Mouse (Mus musculus): ENCODE results near the gene Fgfr2. TPM values are rescaled to one million over a fixed set of nuclear protein-coding genes. Genes with fewer than 3 reads are reported as not detected.

Gene Fgfr2
- polyA plus RNA-seq, 1 experiment from 2014 or later: 20.3 TPM

DNA sequence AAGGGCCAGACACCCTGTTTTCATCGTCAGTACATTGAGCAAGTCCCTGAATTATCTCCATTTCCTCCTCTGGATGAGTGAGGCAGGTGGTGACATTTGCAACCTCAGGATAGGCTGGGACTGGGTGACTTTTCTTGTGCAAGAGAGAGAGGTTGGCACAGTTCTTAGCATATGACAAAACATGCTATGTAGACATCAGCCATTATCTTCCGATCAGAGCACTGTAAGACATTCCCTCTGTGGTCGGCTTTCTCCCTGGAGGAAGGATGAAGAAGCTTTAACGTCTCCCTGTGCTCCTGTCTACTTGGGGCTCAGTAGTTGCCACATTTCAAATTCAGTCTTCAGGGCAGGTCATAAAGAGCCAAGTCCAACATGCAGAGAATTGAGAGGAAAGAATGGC lies 1858.9 kb downstream of the Fgfr2 start:
- Histone ChIP-seq H3K9ac (ENCODE audit: low read length) (no peak overlapping the region), H3K36me3 (ENCODE audit: control insufficient read depth, insufficient read depth) (no peaks in the 10 kb centered on the region), H3K4me3 (ENCODE audit: low read length) (no peak overlapping the region), H3K4me2 (ENCODE audit: low read depth, low read length) (no peak overlapping the region), H3K27ac (ENCODE audit: low read length) (no peak overlapping the region), H3K27me3 (ENCODE audit: control insufficient read depth, insufficient read depth, low read length) (no peaks in the 10 kb centered on the region), H3K9me3 (replicated peaks; ENCODE audit: control insufficient read depth, low read length) (no peaks in the 10 kb centered on the region), H3K4me1 (ENCODE audit: control insufficient read depth, insufficient read depth, low read length) (no peaks in the 10 kb centered on the region)
- 74% methylated on average over 4 of the region's 4 CpGs for WGBS
- ATAC-seq (replicated peaks; ENCODE audit: extremely low read depth, insufficient read depth, low FRiP score): no peak

DNA sequence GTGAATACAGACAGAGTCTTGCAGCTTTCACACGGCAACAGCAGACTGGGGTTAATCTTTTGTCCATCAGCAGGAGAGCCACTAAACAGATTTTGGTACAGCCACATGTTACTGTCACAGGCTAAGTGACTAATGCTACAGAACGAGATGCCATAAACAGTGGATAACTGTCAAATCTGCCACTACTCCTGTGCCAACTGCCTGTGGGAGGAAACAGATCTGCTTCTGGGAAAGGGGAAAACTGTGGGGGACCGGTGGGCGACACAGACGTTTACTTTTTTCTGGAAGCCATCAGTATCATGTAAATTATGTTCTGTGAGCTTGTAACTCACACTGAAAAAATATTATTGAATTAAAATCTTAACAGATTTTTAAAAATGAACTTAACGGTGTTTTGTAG lies 1862.2 kb downstream of the Fgfr2 start:
- ATAC-seq (replicated peaks; ENCODE audit: extremely low read depth, insufficient read depth, low FRiP score): no peak
- H3K9me3 ChIP-seq (replicated peaks; ENCODE audit: control insufficient read depth, low read length): no peaks in the 10 kb centered on the region
- no peaks in the 10 kb centered on the region for H3K36me3 ChIP-seq (ENCODE audit: control insufficient read depth, insufficient read depth)
- no peak overlapping the region for H3K4me2 ChIP-seq (ENCODE audit: low read depth, low read length)
- H3K27me3 ChIP-seq (ENCODE audit: control insufficient read depth, insufficient read depth, low read length): no peaks in the 10 kb centered on the region
- WGBS: 62% methylated on average over 6 of the region's 6 CpGs
- H3K27ac ChIP-seq (ENCODE audit: low read length): no peak overlapping the region
- H3K4me1 ChIP-seq (ENCODE audit: control insufficient read depth, insufficient read depth, low read length): no peaks in the 10 kb centered on the region
- no peak overlapping the region for H3K9ac ChIP-seq (ENCODE audit: low read length)
- no peak overlapping the region for H3K4me3 ChIP-seq (ENCODE audit: low read length)

DNA sequence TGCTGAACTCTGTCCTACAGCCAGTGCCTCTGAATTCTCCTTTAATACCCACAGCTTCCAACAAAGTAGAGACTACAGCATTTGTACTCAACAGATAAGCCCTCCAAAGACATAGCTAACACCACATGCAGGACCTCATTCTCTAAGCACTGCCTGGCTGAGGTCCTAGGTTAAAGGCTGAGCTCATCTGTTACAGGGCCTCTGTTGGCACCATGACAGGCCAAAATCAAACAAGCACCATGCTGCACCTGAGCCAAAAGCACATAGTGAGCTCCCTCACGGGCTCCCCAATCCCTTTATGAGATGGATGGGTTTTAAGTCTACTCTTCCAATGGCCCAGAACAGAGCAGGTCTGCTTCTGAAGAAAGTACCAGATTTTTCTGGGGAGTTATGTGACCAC lies 1865.8 kb downstream of the Fgfr2 start:
- Histone ChIP-seq H3K27ac (ENCODE audit: low read length) (no peak overlapping the region), H3K4me1 (ENCODE audit: control insufficient read depth, insufficient read depth, low read length) (no peaks in the 10 kb centered on the region), H3K4me3 (ENCODE audit: low read length) (no peak overlapping the region), H3K27me3 (ENCODE audit: control insufficient read depth, insufficient read depth, low read length) (no peaks in the 10 kb centered on the region), H3K9me3 (replicated peaks; ENCODE audit: control insufficient read depth, low read length) (no peaks in the 10 kb centered on the region), H3K9ac (ENCODE audit: low read length) (no peak overlapping the region), H3K4me2 (ENCODE audit: low read depth, low read length) (no peak overlapping the region), H3K36me3 (ENCODE audit: control insufficient read depth, insufficient read depth) (no peaks in the 10 kb centered on the region)
- no peak for ATAC-seq (replicated peaks; ENCODE audit: extremely low read depth, insufficient read depth, low FRiP score)
- 52% methylated on average over 1 of the region's 1 CpGs for WGBS

DNA sequence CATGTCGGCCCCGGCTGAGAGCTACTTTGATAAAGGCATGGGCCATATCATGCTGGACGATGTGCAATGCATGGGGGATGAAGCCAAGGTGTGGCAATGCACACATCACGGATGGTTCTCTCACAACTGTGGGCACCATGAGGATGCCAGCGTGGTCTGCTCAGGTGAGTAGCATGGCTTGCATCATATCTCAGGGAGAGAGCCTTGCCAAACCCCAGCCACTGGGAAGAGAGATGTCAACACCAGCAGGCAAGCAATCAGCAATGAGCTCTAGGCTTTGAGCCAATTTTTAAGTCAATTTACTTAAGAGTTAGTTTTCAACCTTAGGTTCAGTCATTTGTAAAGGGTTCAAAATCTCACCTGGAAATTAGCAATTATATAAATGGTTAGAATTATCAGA lies 1866.3 kb downstream of the Fgfr2 start:
- no peak overlapping the region for H3K9ac ChIP-seq (ENCODE audit: low read length)
- no peak overlapping the region for H3K27ac ChIP-seq (ENCODE audit: low read length)
- H3K4me2 ChIP-seq (ENCODE audit: low read depth, low read length): no peak overlapping the region
- H3K4me3 ChIP-seq (ENCODE audit: low read length): no peak overlapping the region
- no peaks in the 10 kb centered on the region for H3K9me3 ChIP-seq (replicated peaks; ENCODE audit: control insufficient read depth, low read length)
- no peaks in the 10 kb centered on the region for H3K4me1 ChIP-seq (ENCODE audit: control insufficient read depth, insufficient read depth, low read length)
- H3K27me3 ChIP-seq (ENCODE audit: control insufficient read depth, insufficient read depth, low read length): no peaks in the 10 kb centered on the region
- no peaks in the 10 kb centered on the region for H3K36me3 ChIP-seq (ENCODE audit: control insufficient read depth, insufficient read depth)
- no peak for ATAC-seq (replicated peaks; ENCODE audit: extremely low read depth, insufficient read depth, low FRiP score)
- 79% methylated on average over 5 of the region's 5 CpGs for WGBS

DNA sequence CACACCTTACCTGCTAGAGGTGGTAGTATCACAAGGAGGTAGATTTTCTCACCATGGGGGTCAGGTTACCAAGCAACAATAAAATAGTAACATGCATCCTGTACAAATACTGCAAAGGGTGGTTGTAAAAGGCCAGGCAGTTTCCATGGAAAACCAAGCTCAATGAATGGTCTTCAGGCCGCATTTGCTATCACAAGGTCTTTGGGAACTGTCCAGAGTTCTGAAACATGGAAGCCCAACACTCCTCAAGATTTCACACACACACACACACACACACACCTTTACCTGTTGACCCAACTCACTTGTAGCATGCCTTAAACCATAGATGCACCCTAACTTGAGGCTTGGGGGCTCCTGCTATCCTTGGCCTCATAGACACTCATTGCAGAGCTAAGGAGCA lies 1878.2 kb downstream of the Fgfr2 start:
- H3K4me1 ChIP-seq (ENCODE audit: control insufficient read depth, insufficient read depth, low read length): no peaks in the 10 kb centered on the region
- H3K4me3 ChIP-seq (ENCODE audit: low read length): no peak overlapping the region
- no peak overlapping the region for H3K9ac ChIP-seq (ENCODE audit: low read length)
- no peaks in the 10 kb centered on the region for H3K9me3 ChIP-seq (replicated peaks; ENCODE audit: control insufficient read depth, low read length)
- 19% methylated on average over 1 of the region's 1 CpGs for WGBS
- H3K27me3 ChIP-seq (ENCODE audit: control insufficient read depth, insufficient read depth, low read length): no peaks in the 10 kb centered on the region
- no peaks in the 10 kb centered on the region for H3K36me3 ChIP-seq (ENCODE audit: control insufficient read depth, insufficient read depth)
- ATAC-seq (replicated peaks; ENCODE audit: extremely low read depth, insufficient read depth, low FRiP score): no peak
- H3K4me2 ChIP-seq (ENCODE audit: low read depth, low read length): no peak overlapping the region
- no peak overlapping the region for H3K27ac ChIP-seq (ENCODE audit: low read length)

DNA sequence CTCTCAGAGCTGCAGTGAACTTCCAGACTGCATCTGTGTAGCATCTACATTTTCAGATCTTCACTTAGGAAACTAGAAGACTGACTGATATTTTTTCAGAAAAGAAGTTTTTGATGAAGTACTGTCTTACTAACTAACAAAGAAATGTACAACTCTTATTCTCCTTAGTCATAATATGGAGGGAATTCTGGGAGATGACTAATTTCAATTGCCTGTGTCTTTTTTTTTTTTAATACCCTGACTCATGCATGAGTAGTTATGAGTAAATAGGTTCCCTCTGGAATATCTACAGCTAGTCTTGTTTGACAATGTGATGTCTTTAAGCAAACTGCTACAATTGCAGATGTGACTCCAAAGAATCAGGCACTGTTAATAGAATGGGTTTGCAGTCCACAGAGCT lies 1887.1 kb downstream of the Fgfr2 start:
- no peak overlapping the region for H3K4me2 ChIP-seq (ENCODE audit: low read depth, low read length)

DNA sequence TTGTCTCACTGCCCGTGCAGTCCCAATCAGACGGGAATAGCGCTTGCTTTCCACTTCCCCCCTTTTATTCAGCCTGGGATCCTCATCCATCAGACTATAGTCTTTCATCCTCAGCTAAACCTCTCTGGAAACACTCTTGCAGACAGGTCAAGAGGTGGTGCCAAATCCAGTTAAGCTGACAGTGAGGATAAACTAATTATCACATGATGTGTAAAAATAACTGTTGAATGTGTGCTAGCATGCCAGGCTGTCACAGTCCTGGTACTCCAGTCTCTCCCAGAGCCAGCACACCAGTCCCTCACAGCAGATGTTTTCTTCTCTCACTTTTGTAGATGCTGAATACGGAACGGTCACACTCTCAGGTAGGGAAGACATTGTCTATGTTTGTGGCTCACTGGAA lies 1900.1 kb downstream of the Fgfr2 start:
- Histone ChIP-seq H3K36me3 (ENCODE audit: control insufficient read depth, insufficient read depth) (no peaks in the 10 kb centered on the region), H3K27ac (ENCODE audit: low read length) (no peak overlapping the region), H3K9ac (ENCODE audit: low read length) (no peak overlapping the region), H3K4me1 (ENCODE audit: control insufficient read depth, insufficient read depth, low read length) (no peaks in the 10 kb centered on the region), H3K9me3 (replicated peaks; ENCODE audit: control insufficient read depth, low read length) (no peaks in the 10 kb centered on the region), H3K4me2 (ENCODE audit: low read depth, low read length) (no peak overlapping the region), H3K4me3 (ENCODE audit: low read length) (no peak overlapping the region), H3K27me3 (ENCODE audit: control insufficient read depth, insufficient read depth, low read length) (no peaks in the 10 kb centered on the region)
- ATAC-seq (replicated peaks; ENCODE audit: extremely low read depth, insufficient read depth, low FRiP score): 0 out of 2 replicates have a peak, but pooled peaks have one; percentile 37
- whole genome bisulfite sequencing: 47% methylated on average over 5 of the region's 5 CpGs

More for the DNA sequence above, 1887.1 kb downstream of the Fgfr2 start:
- H3K9ac ChIP-seq (ENCODE audit: low read length): no peak overlapping the region
- H3K4me1 ChIP-seq (ENCODE audit: control insufficient read depth, insufficient read depth, low read length): no peaks in the 10 kb centered on the region
- no peaks in the 10 kb centered on the region for H3K27me3 ChIP-seq (ENCODE audit: control insufficient read depth, insufficient read depth, low read length)
- no peak for ATAC-seq (replicated peaks; ENCODE audit: extremely low read depth, insufficient read depth, low FRiP score)
- no peak overlapping the region for H3K27ac ChIP-seq (ENCODE audit: low read length)
- H3K36me3 ChIP-seq (ENCODE audit: control insufficient read depth, insufficient read depth): no peaks in the 10 kb centered on the region
- H3K9me3 ChIP-seq (replicated peaks; ENCODE audit: control insufficient read depth, low read length): no peaks in the 10 kb centered on the region
- H3K4me3 ChIP-seq (ENCODE audit: low read length): no peak overlapping the region

DNA sequence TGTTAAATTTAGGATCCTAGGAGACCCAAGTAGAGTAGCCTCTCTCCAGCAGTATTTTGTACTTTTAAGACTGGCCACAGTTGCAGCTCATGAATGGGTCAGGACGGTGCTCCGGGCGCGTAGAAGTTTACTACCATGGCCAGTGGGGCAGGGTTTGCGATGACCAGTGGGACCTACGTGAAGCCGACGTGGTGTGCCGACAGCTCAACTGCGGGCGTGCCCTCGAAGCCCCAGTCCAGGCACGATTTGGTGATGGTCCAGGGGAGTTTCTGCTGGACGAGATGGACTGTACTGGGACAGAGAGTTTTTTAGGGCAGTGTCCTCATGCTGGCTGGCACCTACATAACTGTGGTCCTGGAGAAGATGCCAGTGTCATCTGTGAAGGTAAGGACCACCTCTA lies 1935.2 kb downstream of the Fgfr2 start:
- no peak overlapping the region for H3K27ac ChIP-seq (ENCODE audit: low read length)
- H3K4me3 ChIP-seq (ENCODE audit: low read length): no peak overlapping the region
- no peaks in the 10 kb centered on the region for H3K27me3 ChIP-seq (ENCODE audit: control insufficient read depth, insufficient read depth, low read length)
- H3K4me2 ChIP-seq (ENCODE audit: low read depth, low read length): no peak overlapping the region
- no peak overlapping the region for H3K9ac ChIP-seq (ENCODE audit: low read length)
- H3K4me1 ChIP-seq (ENCODE audit: control insufficient read depth, insufficient read depth, low read length): no peaks in the 10 kb centered on the region
- 90% methylated on average over 14 of the region's 14 CpGs for WGBS
- H3K9me3 ChIP-seq (replicated peaks; ENCODE audit: control insufficient read depth, low read length): no peaks in the 10 kb centered on the region
- no peak for ATAC-seq (replicated peaks; ENCODE audit: extremely low read depth, insufficient read depth, low FRiP score)
- H3K36me3 ChIP-seq (ENCODE audit: control insufficient read depth, insufficient read depth): no peaks in the 10 kb centered on the region

DNA sequence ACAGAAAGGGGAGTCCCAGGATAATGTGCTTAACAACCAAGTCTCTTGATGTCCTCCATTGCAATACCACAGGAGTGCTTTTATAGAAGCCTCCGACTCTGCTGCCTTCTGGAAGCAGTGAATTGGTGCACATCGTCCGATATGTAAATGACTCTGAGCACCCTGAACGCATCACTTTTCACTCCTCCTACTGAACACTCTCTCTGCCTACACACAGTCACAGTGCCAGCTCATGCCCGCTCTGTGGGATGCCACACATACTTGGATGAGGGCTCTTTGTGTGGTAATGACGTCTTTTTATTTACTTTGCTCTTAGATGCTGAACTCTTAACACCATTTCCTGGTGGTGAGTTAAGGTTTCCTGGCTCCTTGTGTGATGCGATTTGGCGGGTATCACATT lies 1936.1 kb downstream of the Fgfr2 start:
- 65% methylated on average over 8 of the region's 8 CpGs for WGBS

DNA sequence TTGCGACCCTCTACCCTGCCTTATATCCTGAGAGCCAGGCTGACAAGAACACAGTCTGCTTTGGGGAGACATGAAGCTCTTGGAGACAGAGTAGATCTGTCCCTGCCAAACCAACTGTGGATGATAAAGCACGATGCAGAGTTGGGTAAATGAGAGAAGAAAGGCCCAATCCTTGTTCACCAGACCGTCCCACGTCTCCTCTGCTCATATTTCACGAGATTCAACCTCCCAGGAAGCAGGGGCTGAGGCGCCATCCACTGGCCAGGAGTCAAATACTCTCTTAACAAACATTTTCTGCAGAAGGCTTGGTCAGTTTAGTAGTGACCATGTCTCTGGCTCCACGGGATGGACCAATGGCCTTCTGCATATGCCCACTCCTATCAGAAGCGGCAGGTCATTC lies 1938.8 kb downstream of the Fgfr2 start:
- no peaks in the 10 kb centered on the region; the same call in 1 of the 2 replicates for H3K27me3 ChIP-seq (ENCODE audit: control insufficient read depth, insufficient read depth, low read length)
- H3K4me2 ChIP-seq (ENCODE audit: low read depth, low read length): no peak overlapping the region
- H3K4me1 ChIP-seq (ENCODE audit: control insufficient read depth, insufficient read depth, low read length): no peaks in the 10 kb centered on the region
- H3K27ac ChIP-seq (ENCODE audit: low read length): no peak overlapping the region
- no peak overlapping the region for H3K9ac ChIP-seq (ENCODE audit: low read length)
- WGBS: 57% methylated on average over 8 of the region's 8 CpGs
- no peaks in the 10 kb centered on the region for H3K9me3 ChIP-seq (replicated peaks; ENCODE audit: control insufficient read depth, low read length)
- ATAC-seq (replicated peaks; ENCODE audit: extremely low read depth, insufficient read depth, low FRiP score): no peak
- H3K4me3 ChIP-seq (ENCODE audit: low read length): no peak overlapping the region
- no peaks in the 10 kb centered on the region for H3K36me3 ChIP-seq (ENCODE audit: control insufficient read depth, insufficient read depth)

More for the DNA sequence above, 1936.1 kb downstream of the Fgfr2 start:
- no peak overlapping the region for H3K4me3 ChIP-seq (ENCODE audit: low read length)
- H3K27me3 ChIP-seq (ENCODE audit: control insufficient read depth, insufficient read depth, low read length): no peaks in the 10 kb centered on the region
- H3K4me2 ChIP-seq (ENCODE audit: low read depth, low read length): no peak overlapping the region
- no peaks in the 10 kb centered on the region for H3K9me3 ChIP-seq (replicated peaks; ENCODE audit: control insufficient read depth, low read length)
- H3K27ac ChIP-seq (ENCODE audit: low read length): no peak overlapping the region
- no peaks in the 10 kb centered on the region for H3K4me1 ChIP-seq (ENCODE audit: control insufficient read depth, insufficient read depth, low read length)
- H3K36me3 ChIP-seq (ENCODE audit: control insufficient read depth, insufficient read depth): no peaks in the 10 kb centered on the region
- ATAC-seq (replicated peaks; ENCODE audit: extremely low read depth, insufficient read depth, low FRiP score): no peak
- H3K9ac ChIP-seq (ENCODE audit: low read length): no peak overlapping the region
